Mouse (Mus musculus) forebrain, postnatal 0 days (tissue): ENCODE data around the gene Wdpcp. TPM values are rescaled to one million over a fixed set of nuclear protein-coding genes. Genes with fewer than 3 reads are reported as not detected.

Source experiments
- ATAC-seq: fragments of 200-750 bp; cut with Nextera tagmentation; 2 replicates; pipeline ENCODE4 v1.8.0; 2017; ENCODE audit warnings: mild to moderate bottlenecking, moderate library complexity
- DNase-seq: peaks from one replicate; pipeline ENCODE4 v3.0.0-alpha.2; 2015
- H3K27ac ChIP-seq: fragments of 300-500 bp; sonication (generic); 2 replicates; pipeline ENCODE4 v1.5.1; 2014; ENCODE audit warnings: low read depth, mild to moderate bottlenecking, antibody characterized with exemption, low read length, moderate library complexity, mixed read lengths
- H3K27me3 ChIP-seq: fragments of 300-500 bp; sonication (generic); 2 replicates; pipeline ENCODE4 v1.6.1; 2014; ENCODE audit warnings: mild to moderate bottlenecking, low read length, mixed read lengths; ENCODE audit not compliant: insufficient read depth
- H3K36me3 ChIP-seq: fragments of 300-500 bp; sonication (generic); 2 replicates; pipeline ENCODE4 v1.6.1; 2014; ENCODE audit warnings: mild to moderate bottlenecking, moderate library complexity; ENCODE audit not compliant: insufficient read depth
- H3K4me1 ChIP-seq: fragments of 300-500 bp; sonication (generic); 2 replicates; pipeline ENCODE4 v1.6.1; 2014; ENCODE audit warnings: antibody characterized with exemption; ENCODE audit not compliant: insufficient read depth
- H3K4me2 ChIP-seq: fragments of 300-500 bp; sonication (generic); 2 replicates; pipeline ENCODE4 v1.6.1; 2014; ENCODE audit warnings: low read depth, mild to moderate bottlenecking, moderate library complexity
- H3K4me3 ChIP-seq: fragments of 300-500 bp; sonication (generic); 2 replicates; pipeline ENCODE4 v1.5.1; 2014; ENCODE audit warnings: low read depth, low read length, mixed read lengths
- H3K9ac ChIP-seq: fragments of 300-500 bp; sonication (generic); 2 replicates; pipeline ENCODE4 v1.6.1; 2014; ENCODE audit warnings: mild to moderate bottlenecking
- H3K9me3 ChIP-seq: fragments of 300-500 bp; sonication (generic); 2 replicates; pipeline ENCODE4 v1.6.1; 2016; ENCODE audit warnings: low read length
- CTCF ChIP-seq: sonication (generic); IDR thresholded peaks from 2 replicates; pipeline ENCODE4 v1.5.1; 2016; ENCODE audit warnings: antibody characterized with exemption, control low read depth, low read depth
- WGBS: fragments of 180-500 bp; shearing (Covaris S2); extraction: QIAGEN DNeasy Blood & Tissue Kit; methylation state at CpG from one replicate; pipeline ENCODE4 v1.1.7; 2014; 5-methylcytosine and 5-hydroxymethylcytosine counted together
- polyA plus RNA-seq: library from polyadenylated mRNA; unstranded; fragments of >200 nt; fragmentation: Nextera tagmentation; extraction: Ambion mirVana; gene quantifications from 2 replicates; pipeline ENCODE4 v1.2.1, GENCODE M21; 2015
- total RNA-seq: library from RNA; depleted of rRNA; stranded (reverse); fragments of >200 nt; gene quantifications from 2 replicates; pipeline ENCODE4 v1.2.3, GENCODE M21; 2014

Wdpcp gene
- total and polyA plus RNA-seq, 2 experiments from 2014 or later: 12.0 to 17.9 TPM

DNA sequence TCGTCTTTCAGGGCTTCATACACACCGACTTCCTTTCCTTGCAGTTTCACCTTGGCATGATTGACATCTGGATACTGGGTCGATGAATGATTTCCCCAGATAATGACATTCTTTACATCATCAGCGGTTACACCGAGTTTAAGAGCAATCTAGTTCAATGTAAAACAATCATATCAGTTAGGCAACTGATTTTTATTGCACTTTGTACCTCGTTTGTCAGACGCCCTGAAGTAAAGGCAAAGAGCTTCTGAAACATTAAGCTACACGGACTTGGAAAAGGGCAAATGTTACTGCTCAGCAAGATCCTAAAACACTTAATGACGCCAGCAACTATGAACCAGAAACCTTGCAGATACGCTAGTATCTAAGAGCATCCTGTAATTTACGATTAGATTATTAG, 12.3 kb upstream of the Wdpcp start:
- Histone ChIP-seq H3K27me3 (no peaks in the 10 kb centered on the region), H3K36me3 (peaks cover 50% of the 10 kb centered on the region), H3K27ac (no peak overlapping the region), H3K9me3 (no peaks in the 10 kb centered on the region), H3K4me1 (no peaks in the 10 kb centered on the region), H3K4me2 (no peak overlapping the region), H3K4me3 (no peak overlapping the region), H3K9ac (no peak overlapping the region)
- ATAC-seq (no peak), DNase-seq (no peak)
- no peak for TF ChIP-seq CTCF
- WGBS: 89% methylated on average over 11 of the region's 11 CpGs

DNA sequence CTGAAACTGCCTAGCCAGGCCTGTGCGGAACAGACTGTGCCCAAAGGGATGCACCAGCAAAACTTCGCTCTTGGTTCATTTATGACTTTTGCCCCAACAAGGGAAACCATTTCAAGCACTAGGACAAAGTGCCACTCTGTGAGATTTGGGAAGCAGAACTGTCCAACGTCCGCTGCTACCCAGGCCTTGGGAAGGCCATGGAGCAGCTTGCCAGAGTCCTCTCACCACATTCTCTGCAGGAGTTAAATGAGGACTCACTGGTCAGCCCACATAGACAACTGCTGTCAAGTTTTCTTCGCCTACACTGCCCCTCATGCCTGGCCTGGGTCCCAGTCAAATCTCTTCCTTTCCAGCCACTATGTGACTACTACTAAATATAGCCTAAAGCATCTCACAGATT, 10.7 kb upstream of the Wdpcp start:
- no peaks in the 10 kb centered on the region for H3K27me3 ChIP-seq
- 90% methylated on average over 5 of the region's 5 CpGs for WGBS
- no peak overlapping the region for H3K9ac ChIP-seq
- H3K36me3 ChIP-seq: peaks cover 62% of the 10 kb centered on the region
- H3K27ac ChIP-seq: no peak overlapping the region
- TF ChIP-seq CTCF: no peak
- no peaks in the 10 kb centered on the region for H3K9me3 ChIP-seq
- no peak overlapping the region for H3K4me3 ChIP-seq
- no peak for DNase-seq
- no peak overlapping the region for H3K4me2 ChIP-seq
- ATAC-seq: no peak
- H3K4me1 ChIP-seq: no peaks in the 10 kb centered on the region

DNA sequence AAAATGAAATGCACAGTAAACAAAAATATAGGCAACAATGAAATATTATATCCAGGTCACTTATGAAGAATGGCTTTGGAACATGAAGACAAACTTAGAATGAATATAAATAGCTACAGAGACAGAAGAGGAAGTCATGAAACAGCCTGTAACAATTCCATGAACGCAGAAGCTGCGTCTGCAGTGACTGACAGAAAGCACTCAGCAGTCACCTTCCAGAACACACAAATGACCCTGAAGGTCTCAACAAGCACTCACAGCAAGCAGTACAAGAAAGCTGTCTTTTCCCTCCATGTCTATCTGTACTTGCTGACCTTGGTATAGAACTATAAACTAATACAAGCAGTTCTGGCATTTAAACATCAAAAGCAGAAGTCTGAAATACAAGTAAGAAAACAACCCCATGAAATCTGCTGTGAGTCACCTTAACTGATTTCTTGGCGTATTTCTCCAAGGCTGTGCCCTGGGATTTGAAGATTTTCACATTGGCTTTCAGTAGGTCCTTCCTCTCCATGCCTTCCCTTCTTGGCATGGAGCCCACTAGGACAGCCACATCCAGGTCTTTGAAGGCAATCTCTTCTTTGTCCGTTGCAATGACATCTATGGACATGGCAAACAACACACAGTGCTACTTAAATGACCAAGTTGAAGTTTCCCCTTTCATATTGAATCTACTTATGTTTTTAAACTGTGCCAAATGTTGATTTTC, 8.3 kb upstream of the Wdpcp start:
- H3K4me1 ChIP-seq: peaks cover 3% of the 10 kb centered on the region; the same call in 1 of the 2 replicates
- TF ChIP-seq CTCF: no peak
- no peak for DNase-seq
- no peaks in the 10 kb centered on the region for H3K27me3 ChIP-seq
- H3K9ac ChIP-seq: no peak overlapping the region
- no peak for ATAC-seq
- H3K4me3 ChIP-seq: no peak overlapping the region
- H3K27ac ChIP-seq: no peak overlapping the region
- peaks cover 49% of the 10 kb centered on the region for H3K36me3 ChIP-seq
- no peaks in the 10 kb centered on the region for H3K9me3 ChIP-seq
- 78% methylated on average over 4 of the region's 4 CpGs for WGBS
- no peak overlapping the region for H3K4me2 ChIP-seq

DNA sequence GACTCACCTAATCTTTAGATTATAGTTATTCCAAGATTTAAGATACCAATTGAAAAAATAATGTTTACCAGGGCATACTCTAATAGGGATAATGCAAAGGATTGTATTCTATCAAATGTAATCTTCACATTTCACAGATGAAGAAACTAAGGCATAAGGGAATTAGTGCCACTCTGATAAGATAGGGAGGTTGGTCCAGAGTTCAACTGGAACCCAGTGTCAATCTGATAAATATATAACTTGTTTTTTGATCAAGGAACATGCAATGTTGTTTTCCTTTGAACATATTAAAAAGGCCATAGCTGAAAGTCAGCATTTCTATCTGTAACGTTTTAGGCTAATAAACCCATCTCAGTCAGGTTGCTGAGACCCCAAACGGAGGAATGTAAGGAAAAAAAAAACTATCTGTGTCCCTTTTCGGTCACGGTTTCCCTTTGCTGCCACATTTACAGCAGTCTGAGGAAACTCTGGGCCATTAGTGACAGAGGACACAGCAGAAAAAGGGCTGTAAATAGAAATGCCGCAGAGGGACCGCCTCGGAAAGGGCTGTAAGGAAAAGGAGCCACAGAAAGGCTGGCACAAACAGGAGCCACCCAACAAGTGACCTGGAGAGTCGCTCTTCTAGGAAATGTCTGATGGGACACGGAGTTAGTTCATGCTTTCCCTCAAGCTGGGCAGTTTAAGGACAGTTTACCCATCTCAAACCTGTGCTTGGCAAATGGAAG, 7.2 kb upstream of the Wdpcp start:
- no peak overlapping the region for H3K4me3 ChIP-seq
- ATAC-seq (no peak), DNase-seq (no peak)
- H3K9ac ChIP-seq: no peak overlapping the region
- H3K4me2 ChIP-seq: no peak overlapping the region
- 93% methylated on average over 9 of the region's 9 CpGs for WGBS
- peaks cover 11% of the 10 kb centered on the region for H3K4me1 ChIP-seq
- H3K9me3 ChIP-seq: no peaks in the 10 kb centered on the region
- H3K27me3 ChIP-seq: no peaks in the 10 kb centered on the region
- no peak overlapping the region for H3K27ac ChIP-seq
- TF ChIP-seq CTCF: no peak
- peaks cover 38% of the 10 kb centered on the region for H3K36me3 ChIP-seq

DNA sequence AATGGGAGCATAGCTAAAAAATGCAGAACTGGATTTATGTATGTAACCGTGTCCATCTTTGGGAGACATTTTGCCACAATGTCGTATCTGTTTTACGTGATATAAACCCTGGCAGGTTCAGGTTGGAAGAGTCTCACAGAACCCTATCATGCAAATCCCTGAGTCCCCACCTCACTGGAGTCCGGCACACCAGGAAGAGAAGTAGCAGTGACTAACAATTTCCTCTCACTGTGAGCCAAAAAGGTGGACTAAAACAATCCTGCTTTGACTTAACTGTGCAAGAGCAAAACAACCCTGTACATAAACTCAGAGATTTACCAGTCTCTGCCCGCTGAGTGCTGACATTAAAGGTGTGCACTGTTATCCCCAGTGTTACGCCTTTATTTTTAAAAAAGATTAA, 5.1 kb upstream of the Wdpcp start:
- H3K4me3 ChIP-seq: no peak overlapping the region
- H3K36me3 ChIP-seq: peaks cover 22% of the 10 kb centered on the region
- WGBS: 93% methylated on average over 6 of the region's 6 CpGs
- no peak for ATAC-seq
- no peak overlapping the region for H3K4me2 ChIP-seq
- no peak overlapping the region for H3K27ac ChIP-seq
- TF ChIP-seq CTCF: no peak
- no peaks in the 10 kb centered on the region for H3K27me3 ChIP-seq
- H3K9ac ChIP-seq: no peak overlapping the region
- no peaks in the 10 kb centered on the region for H3K9me3 ChIP-seq
- peaks cover 20% of the 10 kb centered on the region for H3K4me1 ChIP-seq
- no peak for DNase-seq

DNA sequence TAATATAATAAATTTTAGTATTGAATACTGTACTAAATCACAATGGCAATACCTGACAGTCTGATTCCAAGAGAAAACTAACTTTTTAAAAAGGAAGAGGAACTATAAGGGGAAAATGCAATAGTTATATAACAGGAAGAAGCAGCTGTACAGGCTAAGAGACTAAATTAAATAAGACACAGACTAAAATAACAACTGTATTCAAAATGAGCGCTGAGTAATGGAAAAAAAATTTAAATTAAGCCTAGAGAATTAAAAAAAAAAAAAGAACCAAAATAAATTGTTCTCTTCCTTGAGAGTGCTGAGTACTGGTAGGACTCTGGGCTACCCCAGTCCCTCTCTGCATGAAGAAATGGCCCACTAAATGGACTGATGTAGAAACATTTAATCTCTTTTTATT, 4.3 kb upstream of the Wdpcp start:
- Histone ChIP-seq H3K36me3 (peaks cover 22% of the 10 kb centered on the region), H3K4me1 (peaks cover 20% of the 10 kb centered on the region), H3K4me3 (no peak overlapping the region), H3K27ac (no peak overlapping the region), H3K9ac (no peak overlapping the region), H3K27me3 (no peaks in the 10 kb centered on the region), H3K4me2 (no peak overlapping the region), H3K9me3 (no peaks in the 10 kb centered on the region)
- 94% methylated on average over 1 of the region's 1 CpGs for WGBS
- no peak for ATAC-seq
- no peak for DNase-seq
- no peak for TF ChIP-seq CTCF

DNA sequence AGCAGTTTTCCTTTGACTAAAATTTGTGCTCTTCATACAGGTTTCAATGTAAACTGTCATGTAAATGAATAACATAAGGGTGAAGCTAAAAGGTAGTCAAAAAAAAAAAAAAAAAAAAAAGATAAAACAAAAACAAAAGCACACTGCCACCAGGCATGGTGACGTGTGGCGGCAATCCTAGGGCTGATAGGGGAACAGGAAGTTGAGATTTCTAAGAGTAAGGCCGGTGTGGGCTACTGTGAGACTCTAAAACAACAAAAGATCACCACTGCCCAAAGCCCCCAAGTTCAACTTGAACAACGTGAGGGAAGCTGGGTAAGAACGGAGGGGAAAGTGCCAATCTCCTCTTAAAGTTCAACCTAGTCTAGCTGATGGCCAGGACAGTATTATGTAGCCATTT, 3.0 kb upstream of the Wdpcp start:
- Histone ChIP-seq H3K27ac (no peak overlapping the region), H3K4me3 (no peak overlapping the region), H3K36me3 (peaks cover 17% of the 10 kb centered on the region), H3K4me1 (peaks cover 20% of the 10 kb centered on the region), H3K9ac (no peak overlapping the region), H3K4me2 (peak overlapping the region; percentile 8; the same call in 1 of the 2 replicates), H3K9me3 (no peaks in the 10 kb centered on the region), H3K27me3 (no peaks in the 10 kb centered on the region)
- no peak for ATAC-seq
- no peak for TF ChIP-seq CTCF
- WGBS: 55% methylated on average over 5 of the region's 5 CpGs
- DNase-seq: no peak
